Mouse (Mus musculus) G1E-ER4 (cell line): Measurements from ENCODE around the gene Map3k4. TPM values are rescaled to one million over a fixed set of nuclear protein-coding genes. Genes with fewer than 3 reads are reported as not detected.

ENCODE experiments used
- GATA1 ChIP-seq: IDR thresholded peaks from one replicate; pipeline ENCODE4 v1.8.0; 2012; ENCODE audit warnings: low read length, inconsistent platforms
- polyA plus RNA-seq: library from polyadenylated mRNA; stranded (reverse); fragments of >175 nt; gene quantifications from 2 replicates; pipeline ENCODE4 v1.2.3, GENCODE M21; 2012

Gene Map3k4
- polyA plus RNA-seq, 1 experiment = 78.9 TPM

DNA sequence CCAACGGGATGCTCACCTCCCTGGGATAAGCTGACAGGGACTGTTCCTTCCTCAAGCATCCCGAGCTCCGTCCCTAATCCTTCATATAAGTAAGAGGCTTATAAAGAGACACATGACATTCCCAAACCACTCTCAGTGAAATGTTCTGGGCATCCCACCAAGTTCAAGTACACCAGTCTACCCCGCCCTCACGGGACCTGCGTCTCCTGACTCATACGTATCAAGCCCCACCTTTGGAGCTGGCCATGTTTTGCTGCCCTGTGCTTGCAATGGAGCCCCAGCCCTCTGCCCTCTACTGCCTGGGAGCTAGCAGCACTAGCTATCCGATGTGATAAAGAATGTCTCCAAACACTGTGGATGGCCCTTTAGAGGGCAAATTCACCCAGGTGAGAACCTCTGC, 58.6 kb downstream of the Map3k4 start:
- TF ChIP-seq GATA1 = no peak

DNA sequence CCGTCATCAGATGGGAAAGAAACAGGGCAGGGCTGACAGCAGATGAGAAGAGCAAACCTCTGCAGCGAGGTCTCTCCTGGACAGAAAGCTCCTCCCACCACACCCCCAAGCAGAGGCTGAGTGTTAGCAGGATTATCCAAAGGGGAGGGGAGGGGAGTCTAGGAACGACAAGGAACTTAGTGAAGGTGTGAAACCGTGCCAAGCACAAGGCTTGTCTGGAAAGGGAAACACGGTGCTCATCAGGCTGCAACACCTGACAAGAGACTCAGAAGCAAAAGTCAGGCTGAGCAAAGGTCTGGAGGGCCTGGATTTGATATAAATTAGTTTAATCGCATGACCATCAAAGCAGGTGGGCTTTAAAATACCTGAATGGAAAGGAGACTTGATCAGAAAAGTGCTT, 60.1 kb downstream of the Map3k4 start:
- TF ChIP-seq GATA1 = no peak

DNA sequence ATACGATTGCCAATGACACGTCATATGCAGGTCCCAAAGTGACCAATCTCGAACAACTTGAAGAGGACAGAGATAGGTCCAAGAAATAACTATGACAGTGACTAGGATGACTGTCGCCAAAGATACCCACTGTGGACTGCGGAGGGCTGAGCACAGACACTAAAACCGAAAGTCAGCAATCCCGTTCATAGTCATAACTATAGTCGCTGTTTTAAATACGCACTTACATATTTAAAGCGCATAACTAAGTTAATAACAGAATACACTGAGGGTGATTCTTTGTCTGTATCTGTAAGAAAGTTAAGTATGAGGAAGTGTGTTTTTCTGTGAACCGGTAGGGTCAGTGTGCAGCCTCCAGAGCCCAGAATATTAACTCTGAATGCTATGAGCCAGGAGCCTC, 62.5 kb downstream of the Map3k4 start:
- TF ChIP-seq GATA1 = no peak

DNA sequence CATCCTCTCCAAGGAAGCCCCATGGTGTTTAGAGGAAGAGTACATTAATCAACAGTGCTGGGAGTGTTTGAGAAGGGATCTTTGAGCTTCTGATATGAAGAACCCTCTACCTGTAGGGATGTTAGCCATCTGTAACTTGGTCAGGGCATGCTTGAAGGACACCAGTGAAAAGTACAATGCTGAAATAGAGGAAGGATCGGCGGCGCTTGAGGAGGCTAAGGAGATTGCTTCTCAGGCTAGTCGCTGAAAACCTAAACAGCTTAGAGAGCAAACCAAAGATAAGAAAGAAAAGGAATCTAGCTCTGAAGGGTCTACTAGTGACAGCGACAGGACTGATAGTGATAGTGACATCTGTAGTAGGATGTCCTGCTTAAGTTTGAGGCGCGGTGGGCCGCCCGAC, 68.0 kb downstream of the Map3k4 start:
- TF ChIP-seq GATA1 = no peak

DNA sequence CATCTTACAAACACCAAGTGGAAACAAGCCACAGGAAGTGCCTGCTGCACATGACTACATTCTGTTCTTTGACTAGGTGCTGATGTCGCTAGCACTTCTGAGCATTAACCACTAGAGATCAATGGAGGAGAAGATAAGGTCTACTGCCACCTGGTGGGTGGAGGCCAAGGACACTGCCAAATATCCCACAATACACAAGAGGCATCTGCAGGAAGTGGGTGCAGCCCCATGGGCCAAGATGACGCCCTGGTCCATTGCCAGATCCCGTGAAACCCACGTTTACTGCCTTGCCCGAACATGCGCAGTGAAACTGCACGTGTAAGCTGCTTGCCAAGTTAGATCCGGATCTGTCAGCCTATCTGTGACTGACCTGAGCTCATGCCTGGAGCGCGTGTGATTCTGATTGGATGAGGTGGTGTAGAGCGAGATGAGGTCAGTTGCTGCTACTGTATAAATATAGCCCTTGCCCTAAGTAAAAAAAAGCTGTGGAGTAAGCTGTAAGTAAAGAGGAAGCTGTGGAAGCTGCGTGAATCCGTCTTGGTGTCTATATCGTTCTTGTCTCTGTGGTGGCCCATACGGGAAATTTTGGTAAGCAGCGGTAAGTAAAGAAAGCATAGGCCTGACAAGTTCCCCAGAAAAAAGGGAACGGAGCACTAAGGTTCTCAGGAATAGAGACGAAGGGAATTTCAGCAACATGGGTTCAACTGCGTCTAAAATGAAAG, 68.7 kb downstream of the Map3k4 start:
- no peak for TF ChIP-seq GATA1

DNA sequence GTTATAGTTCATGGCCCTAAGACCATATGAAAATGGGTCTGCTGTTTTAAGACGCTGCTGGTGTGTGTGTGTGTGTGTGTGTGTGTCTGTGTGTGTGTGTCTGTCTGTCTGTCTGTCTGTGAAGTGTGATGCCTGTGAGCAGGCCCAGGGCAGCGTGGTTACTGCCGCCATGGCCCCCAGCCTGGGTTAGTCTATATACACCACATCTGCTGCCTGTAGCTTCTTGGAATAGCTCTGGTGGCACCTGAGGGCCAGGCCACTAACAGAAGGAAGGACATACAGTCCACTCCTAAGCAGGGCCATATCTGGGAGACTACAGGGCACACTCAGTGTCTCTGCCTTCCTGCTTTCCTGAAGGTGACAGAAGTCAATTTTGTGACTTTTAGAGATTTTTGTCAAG, 77.9 kb downstream of the Map3k4 start:
- no peak for TF ChIP-seq GATA1

DNA sequence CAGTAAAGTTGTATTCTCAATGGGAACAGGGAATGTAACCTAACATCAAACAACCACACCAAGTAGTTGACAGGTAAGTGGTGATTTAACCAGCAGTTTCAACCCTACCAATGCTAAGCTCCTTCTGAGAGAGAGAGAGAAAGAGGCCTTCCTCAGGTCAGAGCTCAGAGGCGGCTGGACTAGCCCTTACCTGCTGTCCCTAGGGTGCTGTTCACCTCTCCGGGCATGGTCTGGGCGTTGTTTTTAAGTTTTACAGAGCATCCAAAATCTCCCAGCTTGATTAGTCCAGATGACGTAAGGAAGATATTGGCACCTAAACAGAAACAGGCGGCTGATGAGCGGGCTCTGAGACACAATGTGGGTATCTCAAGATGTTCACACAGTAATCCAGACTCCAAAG, 85.9 kb downstream of the Map3k4 start:
- TF ChIP-seq GATA1 = no peak

DNA sequence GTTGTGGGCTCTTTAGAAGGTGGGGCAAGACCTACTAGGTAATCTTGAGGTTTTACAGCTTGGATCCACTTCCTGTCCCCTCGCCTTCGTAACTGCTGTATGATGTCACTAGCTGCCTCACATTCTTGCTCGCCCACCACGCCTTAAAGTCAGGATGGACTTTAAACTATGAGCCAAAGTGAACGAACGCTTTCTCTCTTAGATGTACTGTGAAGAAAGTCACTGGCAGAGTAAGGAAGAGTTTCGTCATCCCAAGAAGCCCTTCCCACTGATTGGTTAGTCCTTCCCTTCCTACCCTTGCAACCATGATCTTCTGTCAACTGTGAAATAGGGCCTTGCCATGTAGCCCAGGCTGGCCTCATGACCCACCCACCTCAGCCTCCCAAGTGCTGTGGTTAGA, 87.5 kb downstream of the Map3k4 start:
- no peak for TF ChIP-seq GATA1

DNA sequence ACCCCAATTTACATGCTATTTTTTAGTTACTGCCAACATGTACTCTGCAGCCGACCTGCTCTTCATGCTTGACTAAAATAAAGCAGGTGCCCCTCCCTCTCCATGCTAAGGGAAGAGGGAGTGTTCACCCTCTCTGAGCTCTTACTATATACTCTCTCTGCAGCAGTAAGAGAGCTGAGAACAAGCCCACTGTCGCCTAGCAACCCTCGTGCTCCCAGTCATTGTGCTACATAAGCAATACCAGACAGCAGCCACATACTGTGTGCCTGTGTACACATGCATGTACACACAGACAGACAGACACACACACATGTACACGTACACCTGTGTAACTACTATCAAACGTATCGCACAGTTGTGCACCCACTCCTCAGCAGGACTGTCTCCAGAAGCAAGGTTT, 88.4 kb downstream of the Map3k4 start:
- no peak for TF ChIP-seq GATA1

DNA sequence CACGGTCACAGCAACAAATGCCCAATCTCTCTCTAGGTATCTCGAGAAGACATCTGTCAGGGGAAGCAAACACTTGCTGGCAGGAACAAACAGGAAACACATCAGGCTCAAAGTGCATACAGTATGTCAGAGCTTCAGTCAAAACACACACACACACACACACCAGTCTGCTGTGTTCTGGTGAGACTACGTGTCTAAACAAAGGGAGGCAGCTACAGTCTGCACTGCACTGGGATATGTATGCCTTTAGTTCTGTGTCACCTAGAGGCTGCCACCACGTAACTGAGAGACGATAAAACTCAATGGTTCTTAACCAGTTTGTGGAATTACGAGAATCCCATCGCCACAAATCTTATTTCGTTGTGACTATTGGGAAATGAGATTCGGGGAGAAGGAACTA, 88.8 kb downstream of the Map3k4 start:
- TF ChIP-seq GATA1 = no peak

DNA sequence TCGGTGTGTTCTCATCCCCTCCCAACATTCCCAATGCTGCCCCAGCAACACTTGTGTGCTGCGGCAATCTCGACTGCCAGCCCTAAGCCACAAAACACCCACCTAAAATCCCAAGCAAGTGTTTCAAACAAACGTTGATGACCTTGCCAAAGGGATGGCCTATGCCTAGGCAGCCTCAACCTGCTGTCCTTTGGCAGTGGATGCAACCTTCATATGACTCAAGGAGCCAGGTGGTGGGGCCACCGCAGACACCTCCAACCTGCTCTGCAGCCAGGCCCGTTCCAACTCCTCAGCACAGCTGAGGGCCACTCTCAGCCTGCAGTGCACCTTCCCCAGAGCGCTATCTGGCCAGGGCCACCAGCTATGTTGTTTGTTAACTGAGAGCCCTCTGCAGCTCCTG, 90.1 kb downstream of the Map3k4 start:
- no peak for TF ChIP-seq GATA1

DNA sequence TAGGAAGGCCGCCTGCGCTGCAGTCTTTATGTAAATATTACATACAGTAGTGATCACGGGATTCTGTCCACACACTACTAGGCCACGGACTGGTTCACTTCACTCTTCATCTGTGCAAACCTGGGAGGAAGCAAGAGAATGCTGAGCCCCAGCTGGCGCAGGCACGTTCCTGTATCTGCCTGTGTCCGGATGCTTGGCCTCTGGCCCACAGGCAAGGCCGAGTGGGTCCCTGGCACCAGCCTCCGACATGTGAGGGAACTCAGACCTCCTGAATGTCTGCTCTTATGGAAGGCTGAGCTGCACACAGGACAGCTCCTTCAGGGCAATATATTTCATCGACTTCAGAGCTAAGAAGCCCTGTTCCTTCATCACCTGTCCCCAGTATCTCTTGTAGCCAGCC, 90.6 kb downstream of the Map3k4 start:
- no peak for TF ChIP-seq GATA1

DNA sequence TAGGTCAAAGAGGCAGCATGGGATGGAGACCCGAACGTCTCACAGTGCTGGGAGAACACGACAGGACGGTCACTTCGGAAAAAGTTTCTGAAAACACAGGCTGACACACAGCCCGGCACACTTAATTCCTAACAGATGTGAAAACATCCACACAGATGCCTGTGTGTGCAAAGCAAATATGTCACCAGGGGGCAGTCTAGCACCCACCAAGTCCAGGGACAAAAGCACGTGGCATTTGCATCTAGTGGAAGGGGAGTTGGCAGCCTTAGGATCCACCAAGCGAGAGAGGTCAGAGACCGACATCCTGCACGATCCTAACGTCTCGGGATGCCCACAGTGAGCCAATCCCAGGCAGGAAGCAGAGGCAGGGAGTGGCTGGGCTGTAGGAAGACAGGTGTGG, 92.0 kb downstream of the Map3k4 start:
- no peak for TF ChIP-seq GATA1

DNA sequence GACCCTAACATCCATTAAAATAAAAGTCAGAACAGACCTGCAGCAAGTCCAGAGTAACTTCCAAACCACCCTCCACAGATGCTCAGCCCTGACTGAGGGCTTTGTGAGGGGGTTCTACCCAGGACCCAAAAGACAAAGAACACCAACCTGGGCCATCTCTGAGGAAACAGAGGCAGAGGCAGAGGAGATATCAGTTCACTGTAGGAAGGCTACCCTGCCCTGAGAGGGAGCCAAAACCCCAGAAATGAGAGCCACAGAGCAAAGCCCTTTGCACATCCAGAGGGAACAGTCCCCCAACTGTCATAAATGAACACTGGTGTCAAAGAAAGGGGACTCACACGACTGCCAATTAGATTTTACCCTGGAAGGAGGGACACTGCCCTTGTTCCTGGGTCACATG, 93.4 kb downstream of the Map3k4 start:
- TF ChIP-seq GATA1 = no peak

DNA sequence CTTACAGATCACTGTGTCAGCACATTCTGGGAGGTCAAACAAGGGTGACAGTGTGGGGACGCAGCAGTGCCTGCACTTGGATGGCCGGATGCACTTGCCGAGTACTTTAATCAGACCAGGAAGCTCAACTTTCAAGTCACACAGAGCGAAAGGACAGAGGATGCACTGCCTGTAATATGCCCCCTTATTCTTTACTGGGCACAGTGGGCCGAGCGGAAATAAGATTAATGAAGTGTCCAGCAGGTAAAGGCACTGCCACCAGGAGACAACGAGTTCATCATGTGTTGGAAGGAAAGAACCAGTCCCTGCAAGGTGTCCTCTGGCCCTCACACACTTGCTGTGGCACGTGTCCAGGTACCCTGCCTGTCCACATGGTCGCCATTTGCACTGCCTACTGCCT, 94.5 kb downstream of the Map3k4 start:
- no peak for TF ChIP-seq GATA1

DNA sequence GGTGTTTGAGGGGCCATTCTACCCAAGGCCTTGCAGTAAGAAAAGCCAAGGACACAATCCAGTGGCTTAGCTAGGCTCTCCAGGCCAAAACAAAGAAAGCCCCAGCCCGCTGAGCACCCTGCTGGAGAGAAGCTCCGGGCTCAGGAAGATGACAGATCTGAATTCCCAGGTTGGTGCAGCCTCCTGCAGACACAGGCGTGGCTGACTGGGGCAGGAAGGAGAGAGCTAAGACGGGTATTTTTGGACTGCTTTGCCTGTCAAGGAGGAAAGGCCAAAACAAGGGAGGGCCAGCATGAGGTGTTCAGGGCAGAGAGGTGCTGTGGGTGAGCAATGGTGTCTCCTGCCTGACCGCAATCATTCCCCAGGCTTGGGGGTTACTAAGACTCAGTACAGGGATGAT, 94.9 kb downstream of the Map3k4 start:
- no peak for TF ChIP-seq GATA1

DNA sequence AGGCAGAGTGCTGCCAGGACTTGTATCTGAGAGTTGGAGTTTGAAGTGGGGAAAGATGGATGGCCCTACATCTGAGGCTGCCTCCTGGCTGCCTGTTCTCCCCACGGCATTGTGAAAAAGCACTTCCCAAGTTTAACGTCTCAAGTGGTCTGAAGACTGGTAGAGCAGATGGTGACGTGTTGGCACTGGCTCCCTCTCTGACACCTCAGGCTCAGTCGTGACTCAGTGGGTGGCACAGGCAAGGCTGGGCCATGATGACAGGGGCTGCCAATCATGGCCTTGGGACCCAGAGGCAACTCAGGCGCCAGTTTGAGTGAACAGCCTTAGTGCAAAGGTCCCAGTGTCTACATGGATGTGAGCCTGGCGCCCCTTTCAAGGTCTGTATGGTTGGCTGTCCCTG, 96.7 kb downstream of the Map3k4 start:
- no peak for TF ChIP-seq GATA1

DNA sequence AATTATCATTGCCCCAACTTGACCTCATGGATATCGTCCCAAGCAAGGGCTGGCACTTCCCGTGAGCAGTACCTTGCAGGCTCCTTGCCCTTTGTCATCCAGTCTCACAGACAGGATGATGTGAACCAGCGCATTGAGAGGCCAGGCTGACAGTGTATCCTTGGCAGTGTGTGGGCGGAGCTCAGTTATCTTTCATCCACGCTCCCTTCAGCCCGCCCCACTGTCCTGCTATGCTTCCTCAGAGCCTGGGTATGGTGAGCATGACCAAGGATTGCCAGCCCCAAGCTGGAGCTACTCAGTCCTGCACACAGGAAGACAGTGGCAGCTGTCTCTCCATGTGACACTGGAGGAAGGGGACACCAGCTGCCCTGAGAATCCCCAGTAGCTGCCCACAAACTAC, 102.4 kb downstream of the Map3k4 start:
- no peak for TF ChIP-seq GATA1
